Mouse (Mus musculus): ENCODE measurements around the gene Arhgap20.

DNA sequence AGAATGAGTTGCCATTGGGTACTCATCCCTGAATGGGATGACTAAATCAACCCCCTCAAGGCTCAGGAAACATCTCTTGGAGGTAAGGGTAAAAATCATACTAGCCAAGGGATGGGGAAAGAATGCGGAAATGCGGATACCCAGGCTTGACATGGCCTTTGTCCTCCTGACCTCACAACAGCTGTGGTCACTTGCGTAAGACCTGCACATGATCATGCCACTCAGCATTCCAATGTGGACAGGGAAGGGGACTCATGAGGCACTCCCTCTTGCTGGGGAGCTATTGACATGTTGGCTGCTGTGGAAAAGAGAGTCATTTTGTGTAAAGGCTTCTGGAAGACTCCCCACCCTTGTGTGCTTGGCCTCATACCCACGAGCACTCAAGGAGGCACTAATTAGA is 103.9 kb downstream of the Arhgap20 start:
- no peak for TF ChIP-seq POLR2A (IDR thresholded peaks at IDR 0.05; ENCODE audit: extremely low read depth, insufficient read depth, low read length)
- no peak for TF ChIP-seq CTCF (IDR thresholded peaks at IDR 0.05; ENCODE audit: low read depth, low read length)

All from liver, adult 2 months (tissue).